Mouse (Mus musculus) heart, postnatal 36 days (tissue): Measurements from ENCODE around the gene Ap3s2. TPM values are rescaled to one million over a fixed set of nuclear protein-coding genes. Genes with fewer than 3 reads are reported as not detected.
A peak's percentile ranks its signal among the peaks of the same experiment; 100 is the strongest.

Experiments
- DNase-seq, 2 experiments: peaks; one replicate each; pipeline ENCODE4 v3.0.0; 2021 to 2022
- intact Hi-C: fragments of 180-260 bp; cut with DNase I; formaldehyde crosslinking; loops from one replicate; pipeline ENCODE4 v1.15.1; 2025
- microRNA-seq, 2 experiments: library from miRNA; unstranded; fragments of <30 nt; microRNA quantifications; one replicate each; pipeline ENCODE4 v1.2.0; 2021; ENCODE audit warnings: borderline number of aligned reads in 2 of 2
- total RNA-seq, 2 experiments: library from RNA; stranded (reverse); gene quantifications; 2 replicates each; pipeline ENCODE4 v1.2.3; 2021

Ap3s2 gene
- total RNA-seq, 2 experiments from 2014 or later: 21.1 to 24.6 TPM

- peak; percentile 45 to 52 for DNase-seq
- intact Hi-C loops: no loop called here
Observed at GRCm38 (mm10) chr7:79847456-79848451, 72.7 kb downstream of the Ap3s2 start.

- DNase-seq: no peak
- intact Hi-C loops: no loop called here
Observed at GRCm38 (mm10) chr7:79846342-79846741, 74.1 kb downstream of the Ap3s2 start.

GRCm38 (mm10) chr7:79844090-79844802, 76.2 kb downstream of the Ap3s2 start:
- intact Hi-C loops: no loop called here
- peak; percentile 58 to 62 for DNase-seq

GRCm38 (mm10) chr7:79842163-79842562, 78.3 kb downstream of the Ap3s2 start:
- no peak for DNase-seq
- intact Hi-C loops: no loop called here

- no peak for DNase-seq
Observed at GRCm38 (mm10) chr7:79837247-79837646, 83.2 kb downstream of the Ap3s2 start.

GRCm38 (mm10) chr7:79835196-79835595, 85.3 kb downstream of the Ap3s2 start:
- intact Hi-C loops: no loop called here
- no peak for DNase-seq

More at GRCm38 (mm10) chr7:79837247-79837646, 83.2 kb downstream of the Ap3s2 start:
- intact Hi-C loops: no loop called here

GRCm38 (mm10) chr7:79832980-79833379, 87.5 kb downstream of the Ap3s2 start:
- DNase-seq: no peak
- intact Hi-C loops: no loop called here

GRCm38 (mm10) chr7:79831585-79831984, 88.9 kb downstream of the Ap3s2 start:
- intact Hi-C loops: no loop called here
- peak; percentile 41 to 48 for DNase-seq

GRCm38 (mm10) chr7:79831145-79831544, 89.3 kb downstream of the Ap3s2 start:
- intact Hi-C loops: no loop called here
- no peak for DNase-seq

- intact Hi-C loops: no loop called here
Observed at GRCm38 (mm10) chr7:79828341-79828740, 92.1 kb downstream of the Ap3s2 start.

More at GRCm38 (mm10) chr7:79828341-79828740, 92.1 kb downstream of the Ap3s2 start:
- no peak for DNase-seq

Small RNA genes lying within 50 kb of the gene (microRNA-seq; reads per million reads assigned to microRNA genes)
- gene Gm24541: 0 reads per million in 2 experiments

Other genes with a start within 250 kb of the Ap3s2 start
- gene Kif7, start 204.9 kb downstream of the Ap3s2 start, total RNA-seq: 1 to 10 TPM; 1.4 to 2.0 TPM
- 10 to 100 TPM in 1 of 2 experiments, 1 to 10 TPM in 1; 2.2 to 12.4 TPM for gene Plin1, start 187.7 kb downstream of the Ap3s2 start, total RNA-seq
- gene Pex11a, start 177.5 kb downstream of the Ap3s2 start, total RNA-seq: 10 to 100 TPM; 17.1 to 17.4 TPM
- under 1 TPM in 1 of 2 experiments, not detected in 1; 0.14 TPM for gene Wdr93, start 177.5 kb downstream of the Ap3s2 start, total RNA-seq
- not detected for gene Mesp1, start 126.9 kb downstream of the Ap3s2 start, total RNA-seq
- under 1 TPM in 1 of 2 experiments, not detected in 1; 0.14 TPM for gene Mesp2, start 109.9 kb downstream of the Ap3s2 start, total RNA-seq
- 10 to 100 TPM; 12.0 to 14.5 TPM for gene Anpep, start 59.6 kb downstream of the Ap3s2 start, total RNA-seq
- 10 to 100 TPM in 1 of 2 experiments, 1 to 10 TPM in 1; 9.8 to 11.4 TPM for gene Arpin, start 14.7 kb upstream of the Ap3s2 start, total RNA-seq
- gene Zfp710, start 104.2 kb upstream of the Ap3s2 start, total RNA-seq: 10 to 100 TPM; 27.4 to 28.0 TPM
- gene Idh2, start 194.7 kb upstream of the Ap3s2 start, total RNA-seq: 1,000 to 10,000 TPM; 1,714 to 2,029 TPM